Mouse (Mus musculus) forebrain, embryonic 14.5 days (tissue): Measurements from ENCODE around the gene Parp8. TPM values are rescaled to one million over a fixed set of nuclear protein-coding genes. Genes with fewer than 3 reads are reported as not detected.

Experiments
- ATAC-seq: fragments of 200-750 bp; cut with Nextera tagmentation; 2 replicates; pipeline ENCODE4 v1.8.0; 2017; ENCODE audit warnings: mild to moderate bottlenecking, moderate library complexity
- DNase-seq: peaks from one replicate; pipeline ENCODE4 v3.0.0-alpha.2; 2015; ENCODE audit warnings: low spot score
- H3K27ac ChIP-seq: fragments of 300-500 bp; sonication (generic); 2 replicates; pipeline ENCODE4 v1.5.1; 2014; ENCODE audit warnings: low read depth, mild to moderate bottlenecking, control low read depth, low read length, moderate library complexity
- H3K27me3 ChIP-seq: fragments of 300-500 bp; sonication (generic); replicated peaks from 2 replicates; pipeline ENCODE4 v1.6.1; 2014; ENCODE audit warnings: low read length, control low read depth, mixed read lengths; ENCODE audit not compliant: control insufficient read depth, insufficient read depth
- H3K36me3 ChIP-seq: fragments of 300-500 bp; sonication (generic); 2 replicates; pipeline ENCODE4 v1.6.1; 2014; ENCODE audit warnings: low read length, control low read depth; ENCODE audit not compliant: control insufficient read depth, insufficient read depth
- H3K4me1 ChIP-seq: fragments of 300-500 bp; sonication (generic); 2 replicates; pipeline ENCODE4 v1.6.1; 2014; ENCODE audit warnings: antibody characterized with exemption, low read length, control low read depth; ENCODE audit not compliant: control insufficient read depth, insufficient read depth
- H3K4me2 ChIP-seq: fragments of 300-500 bp; sonication (generic); 2 replicates; pipeline ENCODE4 v1.6.1; 2014; ENCODE audit warnings: mild to moderate bottlenecking, control low read depth, low read length
- H3K4me3 ChIP-seq: fragments of 300-500 bp; sonication (generic); 2 replicates; pipeline ENCODE4 v1.5.1; 2014; ENCODE audit warnings: low read depth, low read length, control low read depth
- H3K9ac ChIP-seq: fragments of 300-500 bp; sonication (generic); 2 replicates; pipeline ENCODE4 v1.6.1; 2014; ENCODE audit warnings: mild to moderate bottlenecking, low read length, control low read depth, moderate library complexity
- H3K9me3 ChIP-seq: fragments of 300-500 bp; sonication (generic); replicated peaks from 2 replicates; pipeline ENCODE4 v1.6.1; 2016; ENCODE audit warnings: low read length, control low read depth, mixed read lengths; ENCODE audit not compliant: control insufficient read depth
- WGBS: fragments of 180-500 bp; shearing (Covaris S2); extraction: QIAGEN DNeasy Blood & Tissue Kit; methylation state at CpG from one replicate; pipeline ENCODE4 v1.1.7; 2014; 5-methylcytosine and 5-hydroxymethylcytosine counted together
- polyA plus RNA-seq: library from polyadenylated mRNA; unstranded; fragments of >200 nt; fragmentation: Nextera tagmentation; extraction: Ambion mirVana; gene quantifications from 2 replicates; pipeline ENCODE4 v1.2.1, GENCODE M21; 2014

Parp8 gene
- polyA plus RNA-seq, 1 experiment from 2014 or later: 16.0 TPM

GRCm38 (mm10) chr13:117008021-117009015 is 17.0 kb downstream of the Parp8 start:
- WGBS: 86% methylated on average over 9 of the region's 9 CpGs
- H3K9me3 ChIP-seq: 0 out of 2 replicates have a peak, but pooled peaks cover 2% of the 10 kb centered on the region
- H3K4me2 ChIP-seq: no peak overlapping the region
- ATAC-seq (no peak), DNase-seq (no peak)
- no peaks in the 10 kb centered on the region for H3K36me3 ChIP-seq
- H3K4me1 ChIP-seq: peaks cover 5% of the 10 kb centered on the region; the same call in 1 of the 2 replicates
- no peak overlapping the region for H3K27ac ChIP-seq
- no peak overlapping the region for H3K4me3 ChIP-seq
- no peaks in the 10 kb centered on the region for H3K27me3 ChIP-seq
- no peak overlapping the region for H3K9ac ChIP-seq

- Histone ChIP-seq H3K4me3 (no peak overlapping the region), H3K27ac (no peak overlapping the region), H3K9me3 (0 out of 2 replicates have a peak, but pooled peaks cover 2% of the 10 kb centered on the region), H3K27me3 (no peaks in the 10 kb centered on the region), H3K4me2 (no peak overlapping the region), H3K9ac (no peak overlapping the region), H3K4me1 (peaks cover 5% of the 10 kb centered on the region; the same call in 1 of the 2 replicates), H3K36me3 (no peaks in the 10 kb centered on the region)
- no peak for ATAC-seq
- WGBS: 95% methylated on average over 2 of the region's 2 CpGs
- DNase-seq: no peak
These were observed 17.8 kb downstream of the Parp8 start for GRCm38 (mm10) chr13:117007566-117007965.

- 76% methylated on average over 4 of the region's 4 CpGs for WGBS
- no peak overlapping the region for H3K27ac ChIP-seq
- peaks cover 5% of the 10 kb centered on the region; the same call in 1 of the 2 replicates for H3K4me1 ChIP-seq
- H3K36me3 ChIP-seq: no peaks in the 10 kb centered on the region
- ATAC-seq (no peak), DNase-seq (no peak)
- H3K27me3 ChIP-seq: no peaks in the 10 kb centered on the region
- H3K9me3 ChIP-seq: 0 out of 2 replicates have a peak, but pooled peaks cover 2% of the 10 kb centered on the region
- H3K4me3 ChIP-seq: no peak overlapping the region
- no peak overlapping the region for H3K4me2 ChIP-seq
- no peak overlapping the region for H3K9ac ChIP-seq
These were observed 18.7 kb downstream of the Parp8 start for GRCm38 (mm10) chr13:117006638-117007037.

GRCm38 (mm10) chr13:117000493-117000892 is 24.8 kb downstream of the Parp8 start:
- ATAC-seq (no peak), DNase-seq (no peak)
- WGBS: 87% methylated on average over 3 of the region's 3 CpGs
- H3K27me3 ChIP-seq: no peaks in the 10 kb centered on the region
- H3K36me3 ChIP-seq: no peaks in the 10 kb centered on the region
- H3K27ac ChIP-seq: no peak overlapping the region
- no peak overlapping the region for H3K4me2 ChIP-seq
- H3K4me3 ChIP-seq: no peak overlapping the region
- H3K4me1 ChIP-seq: no peaks in the 10 kb centered on the region
- H3K9me3 ChIP-seq: no peaks in the 10 kb centered on the region
- no peak overlapping the region for H3K9ac ChIP-seq

GRCm38 (mm10) chr13:116991560-116991959 is 33.8 kb downstream of the Parp8 start:
- H3K27me3 ChIP-seq: no peaks in the 10 kb centered on the region
- 79% methylated on average over 7 of the region's 7 CpGs for WGBS
- DNase-seq (no peak), ATAC-seq (no peak)
- H3K4me1 ChIP-seq: no peaks in the 10 kb centered on the region
- H3K4me2 ChIP-seq: no peak overlapping the region
- no peaks in the 10 kb centered on the region for H3K36me3 ChIP-seq
- no peak overlapping the region for H3K4me3 ChIP-seq
- no peak overlapping the region for H3K27ac ChIP-seq
- H3K9ac ChIP-seq: no peak overlapping the region
- no peaks in the 10 kb centered on the region for H3K9me3 ChIP-seq

GRCm38 (mm10) chr13:116990327-116990726 is 35.0 kb downstream of the Parp8 start:
- Histone ChIP-seq H3K36me3 (no peaks in the 10 kb centered on the region), H3K4me3 (no peak overlapping the region), H3K4me1 (no peaks in the 10 kb centered on the region), H3K9ac (no peak overlapping the region), H3K27me3 (no peaks in the 10 kb centered on the region), H3K9me3 (no peaks in the 10 kb centered on the region), H3K4me2 (no peak overlapping the region), H3K27ac (no peak overlapping the region)
- ATAC-seq (no peak), DNase-seq (no peak)
- WGBS: 87% methylated on average over 4 of the region's 4 CpGs

- Histone ChIP-seq H3K27me3 (no peaks in the 10 kb centered on the region), H3K4me2 (no peak overlapping the region), H3K4me1 (no peaks in the 10 kb centered on the region), H3K4me3 (no peak overlapping the region), H3K36me3 (no peaks in the 10 kb centered on the region), H3K27ac (no peak overlapping the region), H3K9ac (no peak overlapping the region), H3K9me3 (no peaks in the 10 kb centered on the region)
- ATAC-seq (no peak), DNase-seq (no peak)
- WGBS: 94% methylated on average over 2 of the region's 2 CpGs
These were observed 36.6 kb downstream of the Parp8 start for GRCm38 (mm10) chr13:116988706-116989105.

- H3K9me3 ChIP-seq: no peaks in the 10 kb centered on the region
- WGBS: 88% methylated on average over 7 of the region's 7 CpGs
- no peaks in the 10 kb centered on the region for H3K27me3 ChIP-seq
- no peaks in the 10 kb centered on the region for H3K36me3 ChIP-seq
- H3K4me3 ChIP-seq: no peak overlapping the region
- no peaks in the 10 kb centered on the region for H3K4me1 ChIP-seq
- DNase-seq (no peak), ATAC-seq (no peak)
- no peak overlapping the region for H3K27ac ChIP-seq
- no peak overlapping the region for H3K4me2 ChIP-seq
- no peak overlapping the region for H3K9ac ChIP-seq
These were observed 37.1 kb downstream of the Parp8 start for GRCm38 (mm10) chr13:116988208-116988607.

- no peak overlapping the region for H3K4me2 ChIP-seq
- no peaks in the 10 kb centered on the region for H3K27me3 ChIP-seq
- H3K27ac ChIP-seq: no peak overlapping the region
- H3K9ac ChIP-seq: no peak overlapping the region
- no peaks in the 10 kb centered on the region for H3K36me3 ChIP-seq
- H3K4me1 ChIP-seq: no peaks in the 10 kb centered on the region
- 82% methylated on average over 3 of the region's 3 CpGs for WGBS
- H3K9me3 ChIP-seq: no peaks in the 10 kb centered on the region
- DNase-seq (no peak), ATAC-seq (no peak)
- no peak overlapping the region for H3K4me3 ChIP-seq
These were observed 38.1 kb downstream of the Parp8 start for GRCm38 (mm10) chr13:116987284-116987683.
